Mouse (Mus musculus) heart, embryonic 14.5 days (tissue): ENCODE data around the gene Zfhx3. TPM values are rescaled to one million over a fixed set of nuclear protein-coding genes. Genes with fewer than 3 reads are reported as not detected.

ENCODE experiments used
- ATAC-seq: fragments of 200-750 bp; cut with Nextera tagmentation; 2 replicates; pipeline ENCODE4 v1.8.0; 2017; ENCODE audit warnings: low read depth, moderate TSS enrichment; ENCODE audit not compliant: insufficient number of reproducible peaks, insufficient read depth, low FRiP score
- H3K27ac ChIP-seq, 2 experiments: fragments of 200-500 bp in 1 of 2; fragments of 300-500 bp in 1 of 2; sonication (generic) in 1 of 2; replicated peaks in 1 of 2; 2 replicates each; pipeline ENCODE4 v1.5.1; 2012 to 2014; ENCODE audit warnings: low read depth in 2 of 2, low read length in 2 of 2, control low read depth in 1 of 2, mild to moderate bottlenecking in 1 of 2, mixed read lengths in 1 of 2; ENCODE audit not compliant: control insufficient read depth in 1 of 2, insufficient read depth in 1 of 2
- H3K27me3 ChIP-seq: fragments of 300-500 bp; sonication (generic); 2 replicates; pipeline ENCODE4 v1.6.1; 2014; ENCODE audit warnings: mild to moderate bottlenecking, low read length, control low read depth; ENCODE audit not compliant: control insufficient read depth, insufficient read depth
- H3K36me3 ChIP-seq: fragments of 300-500 bp; sonication (generic); 2 replicates; pipeline ENCODE4 v1.6.1; 2014; ENCODE audit warnings: mild to moderate bottlenecking, control low read depth, low read length, mixed read lengths; ENCODE audit not compliant: control insufficient read depth, insufficient read depth
- H3K4me1 ChIP-seq, 2 experiments: fragments of 200-500 bp in 1 of 2; fragments of 300-500 bp in 1 of 2; sonication (generic) in 1 of 2; 2 replicates each; pipeline ENCODE4 v1.6.1; 2012 to 2014; ENCODE audit warnings: low read length in 2 of 2, control low read depth in 1 of 2, mixed read lengths in 1 of 2; ENCODE audit not compliant: control insufficient read depth in 2 of 2, insufficient read depth in 2 of 2
- H3K4me2 ChIP-seq: fragments of 300-500 bp; sonication (generic); 2 replicates; pipeline ENCODE4 v1.6.1; 2014; ENCODE audit warnings: mild to moderate bottlenecking, low read length
- H3K4me3 ChIP-seq, 2 experiments: fragments of 200-500 bp in 1 of 2; fragments of 300-500 bp in 1 of 2; sonication (generic) in 1 of 2; 2 replicates each; pipeline ENCODE4 v1.5.1; 2012 to 2014; ENCODE audit warnings: low read length in 2 of 2, mild to moderate bottlenecking in 2 of 2, control low read depth in 1 of 2, low read depth in 1 of 2, moderate library complexity in 1 of 2; ENCODE audit not compliant: control insufficient read depth in 1 of 2, insufficient read depth in 1 of 2
- H3K9ac ChIP-seq: fragments of 300-500 bp; sonication (generic); 2 replicates; pipeline ENCODE4 v1.6.1; 2014; ENCODE audit warnings: mild to moderate bottlenecking, low read length
- H3K9me3 ChIP-seq: fragments of 300-500 bp; sonication (generic); 2 replicates; pipeline ENCODE4 v1.6.1; 2016; ENCODE audit warnings: low read length, control low read depth; ENCODE audit not compliant: control insufficient read depth
- WGBS: fragments of 180-500 bp; shearing (Covaris S2); extraction: QIAGEN DNeasy Blood & Tissue Kit; methylation state at CpG from one replicate; pipeline ENCODE4 v1.1.7; 2014; 5-methylcytosine and 5-hydroxymethylcytosine counted together
- polyA plus RNA-seq: library from polyadenylated mRNA; unstranded; fragments of >200 nt; fragmentation: Nextera tagmentation; extraction: Ambion mirVana; gene quantifications from 2 replicates; pipeline ENCODE4 v1.2.1, GENCODE M21; 2014

Gene Zfhx3
- polyA plus RNA-seq, 1 experiment from 2014 or later, result 6.4 TPM

DNA sequence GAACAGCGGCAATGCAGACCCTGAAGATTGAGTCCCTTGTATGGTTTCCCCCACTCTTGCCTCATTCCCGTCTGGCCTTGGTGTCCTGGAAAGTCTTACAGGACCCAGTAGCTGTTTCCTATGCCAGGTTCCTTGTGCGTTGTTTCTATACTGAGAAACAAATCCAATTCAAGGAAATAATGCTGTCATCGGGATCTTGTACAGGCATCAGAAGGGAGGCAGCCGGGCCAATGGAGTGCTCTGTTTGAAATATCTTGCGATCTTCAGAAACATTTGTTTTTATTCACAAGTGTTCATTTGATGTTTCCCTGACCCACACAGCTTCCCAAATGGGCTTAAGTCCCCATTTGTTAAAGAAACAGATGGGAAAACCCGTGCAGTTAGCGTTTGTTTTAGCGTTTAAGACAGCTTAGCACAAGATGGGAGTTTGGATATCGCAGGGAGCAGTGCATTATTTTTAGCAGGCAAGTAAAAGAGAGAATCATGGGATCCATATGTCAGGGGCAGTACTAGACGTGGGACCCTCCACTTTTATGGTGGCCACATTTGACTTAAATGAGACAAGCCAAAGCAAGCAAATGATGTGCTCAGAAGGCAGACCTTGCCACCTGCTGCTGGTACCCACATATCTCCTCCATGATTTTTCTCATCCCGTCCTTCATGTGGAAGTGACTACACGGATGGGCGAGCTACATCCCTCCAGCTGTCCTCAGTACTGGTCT, 367.2 kb downstream of the Zfhx3 start:
- Histone ChIP-seq H3K4me2 (no peak overlapping the region), H3K9ac (no peak overlapping the region), H3K27ac (no peak overlapping the region), H3K9me3 (no peaks in the 10 kb centered on the region), H3K36me3 (no peaks in the 10 kb centered on the region), H3K4me3 (no peak overlapping the region), H3K4me1 (no peaks in the 10 kb centered on the region), H3K27me3 (no peaks in the 10 kb centered on the region)
- 70% methylated on average over 14 of the region's 14 CpGs for WGBS
- no peak for ATAC-seq

DNA sequence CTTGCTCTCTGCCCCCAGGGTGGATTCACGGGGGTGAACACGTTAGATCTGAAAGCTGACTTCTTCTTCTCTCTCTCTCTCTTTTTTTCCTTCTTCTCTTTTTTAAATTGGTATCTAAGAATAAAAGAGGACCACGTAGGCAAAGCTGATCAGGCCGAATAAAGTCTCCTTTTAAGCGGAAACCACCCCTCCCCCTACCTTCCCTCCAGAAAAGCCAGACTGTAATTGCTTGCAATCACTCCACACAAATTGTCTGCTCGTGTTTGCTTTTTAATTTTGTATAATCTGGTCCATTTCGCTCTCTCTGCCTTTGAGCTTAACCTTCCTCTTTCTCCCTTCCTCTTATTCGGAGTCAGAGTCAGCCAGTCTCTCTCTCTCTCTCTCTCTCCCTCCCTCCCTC, 372.6 kb downstream of the Zfhx3 start:
- no peaks in the 10 kb centered on the region for H3K27me3 ChIP-seq
- no peaks in the 10 kb centered on the region for H3K9me3 ChIP-seq
- 45% methylated on average over 8 of the region's 8 CpGs for WGBS
- ATAC-seq, result no peak
- no peaks in the 10 kb centered on the region for H3K36me3 ChIP-seq
- H3K4me2 ChIP-seq, result no peak overlapping the region
- H3K9ac ChIP-seq, result no peak overlapping the region
- no peak overlapping the region for H3K4me3 ChIP-seq
- no peak overlapping the region for H3K27ac ChIP-seq
- H3K4me1 ChIP-seq, result no peaks in the 10 kb centered on the region

DNA sequence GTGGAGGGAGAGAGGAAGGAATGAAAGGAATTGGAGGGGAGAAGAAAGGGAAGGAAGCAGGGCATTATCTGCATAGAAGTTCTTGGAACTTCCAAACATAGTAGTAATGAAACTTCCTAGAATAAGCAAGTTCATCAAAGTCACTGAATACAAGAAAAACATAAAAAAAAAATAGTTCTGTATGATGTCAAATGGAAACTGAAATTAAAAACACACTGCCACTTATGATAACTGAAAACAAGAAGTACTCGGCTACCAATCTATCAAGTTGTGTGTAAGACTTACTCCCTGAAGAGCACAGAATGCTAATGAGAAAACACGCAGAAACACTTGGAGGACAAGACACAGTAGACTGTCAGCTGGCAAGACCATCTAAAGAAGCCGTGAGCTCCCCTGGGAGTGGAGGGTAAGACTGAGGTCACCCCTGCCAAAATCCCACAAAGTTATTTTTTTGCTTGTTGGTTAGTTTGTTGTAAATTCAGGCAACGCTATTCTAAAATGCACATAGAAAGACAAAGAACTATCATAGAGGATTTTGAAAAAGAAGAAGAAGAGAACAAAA, 375.2 kb downstream of the Zfhx3 start:
- ATAC-seq, result no peak
- H3K4me2 ChIP-seq, result no peak overlapping the region
- H3K9me3 ChIP-seq, result no peaks in the 10 kb centered on the region
- no peaks in the 10 kb centered on the region for H3K4me1 ChIP-seq
- no peak overlapping the region for H3K27ac ChIP-seq
- WGBS, result 73% methylated on average over 4 of the region's 4 CpGs
- H3K9ac ChIP-seq, result no peak overlapping the region
- H3K4me3 ChIP-seq, result no peak overlapping the region
- no peaks in the 10 kb centered on the region for H3K36me3 ChIP-seq
- no peaks in the 10 kb centered on the region for H3K27me3 ChIP-seq

DNA sequence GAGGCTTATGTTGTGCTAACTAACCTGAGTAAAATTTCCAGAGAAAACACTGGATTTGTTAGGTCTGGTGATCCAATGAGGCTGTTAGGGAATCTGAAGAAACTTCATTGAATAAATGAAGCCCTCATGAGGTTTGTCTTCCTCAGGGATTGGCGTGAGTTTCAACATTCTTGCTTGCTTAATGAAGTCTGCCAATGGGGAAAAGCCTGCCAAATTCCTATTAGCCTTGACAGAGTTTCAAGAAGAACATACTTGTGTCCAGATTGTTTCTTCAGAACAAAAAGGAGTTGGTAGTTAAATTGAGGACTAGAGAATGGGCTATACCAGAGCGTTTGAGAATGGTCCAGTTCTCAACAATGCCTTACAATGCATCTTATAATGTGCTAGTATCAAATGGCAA, 385.3 kb downstream of the Zfhx3 start:
- H3K36me3 ChIP-seq, result no peaks in the 10 kb centered on the region
- ATAC-seq, result no peak
- H3K4me3 ChIP-seq, result no peak overlapping the region
- no peaks in the 10 kb centered on the region for H3K27me3 ChIP-seq
- H3K4me2 ChIP-seq, result no peak overlapping the region
- no peaks in the 10 kb centered on the region for H3K9me3 ChIP-seq
- H3K27ac ChIP-seq, result no peak overlapping the region
- H3K9ac ChIP-seq, result no peak overlapping the region
- H3K4me1 ChIP-seq, result no peaks in the 10 kb centered on the region
- WGBS, result 66% methylated on average over 2 of the region's 2 CpGs

DNA sequence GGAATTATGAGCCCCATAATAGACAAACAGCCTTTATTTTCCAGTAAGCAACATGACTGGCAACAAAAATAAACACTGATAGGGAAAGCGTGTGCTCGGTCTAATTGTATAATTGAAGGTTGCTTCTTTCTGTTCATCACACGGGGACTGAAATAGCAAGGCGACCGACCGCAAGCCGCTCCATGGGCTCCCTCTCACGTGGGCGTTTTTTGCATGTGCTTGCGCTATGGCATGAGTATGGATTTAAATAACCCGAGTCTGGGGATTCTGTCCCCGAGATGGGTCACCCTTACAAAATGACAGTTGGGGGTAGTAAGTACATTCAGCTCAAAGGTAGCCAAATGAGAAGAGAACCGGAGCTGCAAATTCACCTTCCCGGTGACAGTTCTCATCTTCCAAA, 405.9 kb downstream of the Zfhx3 start:
- no peak for ATAC-seq
- no peaks in the 10 kb centered on the region for H3K27me3 ChIP-seq
- H3K36me3 ChIP-seq, result no peaks in the 10 kb centered on the region
- no peak overlapping the region for H3K27ac ChIP-seq
- H3K4me1 ChIP-seq, result no peaks in the 10 kb centered on the region
- no peak overlapping the region for H3K9ac ChIP-seq
- H3K4me2 ChIP-seq, result peak overlapping the region; percentile 49
- 49% methylated on average over 14 of the region's 14 CpGs for WGBS
- no peak overlapping the region for H3K4me3 ChIP-seq
- H3K9me3 ChIP-seq, result no peaks in the 10 kb centered on the region

DNA sequence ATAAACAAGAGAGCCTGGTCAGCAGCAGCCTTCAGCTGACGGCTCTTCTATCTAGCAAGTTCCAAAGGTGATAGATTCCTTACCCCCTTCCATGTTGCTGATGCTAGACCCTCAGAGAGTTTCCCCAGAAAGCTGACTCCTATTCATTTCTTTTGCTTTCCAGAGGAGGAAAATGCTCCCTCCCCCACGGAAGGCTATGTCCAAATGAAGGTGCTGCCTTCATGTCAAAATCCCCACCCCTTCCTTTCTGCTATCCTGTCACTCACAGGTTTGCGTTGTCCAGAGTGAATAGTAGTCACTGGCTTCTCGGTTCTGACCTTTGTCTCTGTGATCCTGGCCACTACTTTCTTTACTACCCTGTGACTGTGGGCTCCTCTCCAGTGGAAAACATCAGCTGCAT, 406.3 kb downstream of the Zfhx3 start:
- no peak overlapping the region for H3K4me3 ChIP-seq
- H3K4me2 ChIP-seq, result peak overlapping the region; percentile 49
- 22% methylated on average over 4 of the region's 4 CpGs for WGBS

DNA sequence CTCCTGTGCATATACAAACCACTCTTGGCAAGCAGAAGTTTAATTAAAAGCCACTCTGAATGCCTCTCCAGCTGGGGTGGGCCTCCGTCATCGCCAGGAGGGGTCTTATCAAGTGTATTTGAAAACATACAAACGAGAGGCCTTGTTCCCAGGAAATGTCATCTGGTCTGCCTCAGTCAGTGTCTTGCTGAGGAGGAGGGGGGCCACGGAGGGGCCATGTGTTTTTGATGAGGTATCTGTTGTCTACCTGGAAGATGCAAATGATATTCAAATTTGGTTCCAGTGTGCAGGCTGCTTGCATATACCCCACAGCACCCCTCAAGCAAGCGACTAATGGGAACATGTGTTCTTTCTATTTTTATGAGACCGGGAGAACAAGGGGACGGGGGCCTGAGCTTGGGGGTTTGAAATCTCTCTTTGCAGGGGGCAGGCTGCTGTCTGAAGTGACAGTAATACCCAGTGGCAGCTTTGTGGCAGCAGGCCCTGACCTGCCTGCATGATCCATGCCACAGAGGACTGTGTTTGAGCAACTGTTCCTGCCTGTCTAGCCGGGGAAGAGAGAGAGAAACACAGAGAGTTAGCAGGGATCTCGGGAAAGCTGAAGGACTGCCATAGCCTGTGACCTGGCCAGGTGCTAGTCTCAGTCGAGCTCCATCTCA, 412.8 kb downstream of the Zfhx3 start:
- ATAC-seq, result no peak

More for the DNA sequence above, 406.3 kb downstream of the Zfhx3 start:
- Histone ChIP-seq H3K27ac (no peak overlapping the region), H3K36me3 (no peaks in the 10 kb centered on the region), H3K9ac (no peak overlapping the region), H3K4me1 (no peaks in the 10 kb centered on the region), H3K27me3 (no peaks in the 10 kb centered on the region), H3K9me3 (no peaks in the 10 kb centered on the region)
- ATAC-seq, result no peak

More for the DNA sequence above, 412.8 kb downstream of the Zfhx3 start:
- Histone ChIP-seq H3K9me3 (no peaks in the 10 kb centered on the region), H3K27me3 (no peaks in the 10 kb centered on the region), H3K36me3 (no peaks in the 10 kb centered on the region), H3K4me3 (no peak overlapping the region), H3K27ac (no peak overlapping the region), H3K4me2 (no peak overlapping the region), H3K4me1 (peaks cover 3 to 6% of the 10 kb centered on the region in 2 experiments; a peak in 2 of 4 replicates), H3K9ac (no peak overlapping the region)
- 28% methylated on average over 10 of the region's 10 CpGs for WGBS
